Mouse (Mus musculus): Measurements from ENCODE around the gene Arhgap15.

- no peak for TF ChIP-seq POLR2A (IDR thresholded peaks at IDR 0.05; ENCODE audit: control insufficient read depth in 1 of 2, insufficient read depth in 1 of 2, low read depth in 1 of 2, low read length in 2 of 2, poor library complexity in 1 of 2)
- no peak for TF ChIP-seq USF1 (IDR thresholded peaks at IDR 0.05; ENCODE audit: low read depth, low read length)
- no peak for TF ChIP-seq SIN3A (IDR thresholded peaks at IDR 0.05; ENCODE audit: low read length)
- TF ChIP-seq CTCF (IDR thresholded peaks at IDR 0.05 in 2 of 3, conservative IDR thresholded peaks at IDR 0.05 in 1 of 3; ENCODE audit: control insufficient read depth in 1 of 3, insufficient read depth in 1 of 3, low read depth in 2 of 3, low read length in 3 of 3, poor library complexity in 1 of 3, severe bottlenecking in 1 of 3), result no peak
- TF ChIP-seq POLR2AphosphoS2 (IDR thresholded peaks at IDR 0.05; ENCODE audit: low read length), result no peak
- no peak for TF ChIP-seq ZC3H11A (IDR thresholded peaks at IDR 0.05; ENCODE audit: low read depth, low read length)
- TF ChIP-seq CHD1 (IDR thresholded peaks at IDR 0.05; ENCODE audit: low read depth, low read length), result no peak
- TF ChIP-seq TCF12 (IDR thresholded peaks at IDR 0.05; ENCODE audit: low read depth, low read length), result no peak
- no peak for TF ChIP-seq JUND (IDR thresholded peaks at IDR 0.05; ENCODE audit: low read depth, low read length)
- TF ChIP-seq ETS1 (IDR thresholded peaks at IDR 0.05; ENCODE audit: low read depth, low read length), result no peak
- TF ChIP-seq MAFK (IDR thresholded peaks at IDR 0.05; ENCODE audit: borderline replicate concordance, low read depth, low read length), result no peak
- TF ChIP-seq MEF2A (IDR thresholded peaks at IDR 0.05; ENCODE audit: extremely low read depth, insufficient replicate concordance, low read depth, low read length, poor library complexity, severe bottlenecking), result no peak
- no peak for TF ChIP-seq MAZ (IDR thresholded peaks at IDR 0.05; ENCODE audit: low read depth, low read length)
Measured at GRCm38 (mm10) chr2:44401704-44402422, 653.2 kb downstream of the Arhgap15 start.
